Mouse (Mus musculus) spleen, postnatal 10 days (tissue): ENCODE measurements at regions not wholly inside any gene's neighbourhood (a gene's known extent, or its start where the extent isn't known, plus 50 kb on each side); places are given as distances from the start of the nearest gene placed in this dataset.

ENCODE experiments used
- DNase-seq, 2 experiments: peaks; one replicate each; pipeline ENCODE4 v3.0.0; 2021 to 2022; ENCODE audit warnings: low spot score in 2 of 2

GRCm38 (mm10) chr14:103932170-103932569, 88.0 kb upstream of the Ednrb start:
- DNase-seq = no peak

- no peak for DNase-seq
Measured at GRCm38 (mm10) chr14:103929734-103930364, 85.6 kb upstream of the Ednrb start.

GRCm38 (mm10) chr14:103929155-103929729, 85.0 kb upstream of the Ednrb start:
- DNase-seq = no peak

- DNase-seq = no peak
Measured at GRCm38 (mm10) chr14:103920169-103920568, 76.0 kb upstream of the Ednrb start.

- no peak for DNase-seq
Measured at GRCm38 (mm10) chr14:103919380-103919779, 75.2 kb upstream of the Ednrb start.

- DNase-seq = no peak
Measured at GRCm38 (mm10) chr14:103913453-103913852, 69.3 kb upstream of the Ednrb start.

GRCm38 (mm10) chr14:103911707-103912106, 67.5 kb upstream of the Ednrb start:
- no peak for DNase-seq

GRCm38 (mm10) chr14:103911280-103911679, 67.1 kb upstream of the Ednrb start:
- no peak for DNase-seq

- DNase-seq = no peak
Measured at GRCm38 (mm10) chr14:103906417-103907070, 62.3 kb upstream of the Ednrb start.

GRCm38 (mm10) chr14:103900817-103901216, 56.6 kb upstream of the Ednrb start:
- no peak for DNase-seq

GRCm38 (mm10) chr14:103899111-103899814, 55.1 kb upstream of the Ednrb start:
- DNase-seq = no peak

GRCm38 (mm10) chr14:103898689-103899088, 54.5 kb upstream of the Ednrb start:
- no peak for DNase-seq

GRCm38 (mm10) chr14:103895261-103895660, 51.1 kb upstream of the Ednrb start:
- no peak for DNase-seq
